Mouse (Mus musculus) limb, embryonic 10.5 days (tissue): ENCODE measurements at regions not wholly inside any gene's neighbourhood (a gene's known extent, or its start where the extent isn't known, plus 50 kb on each side); places are given as distances from the start of the nearest gene placed in this dataset.

Source experiments
- DNase-seq: peaks from one replicate; pipeline ENCODE4 v3.0.0-alpha.2; 2017; ENCODE audit warnings: low spot score
- H3K27ac ChIP-seq: fragments of 300-500 bp; sonication (generic); 2 replicates; pipeline ENCODE4 v1.5.1; 2016; ENCODE audit warnings: mild to moderate bottlenecking
- H3K27me3 ChIP-seq: fragments of 300-500 bp; sonication (generic); 2 replicates; pipeline ENCODE4 v1.6.1; 2016; ENCODE audit warnings: low read depth, mild to moderate bottlenecking; ENCODE audit not compliant: poor library complexity, severe bottlenecking
- H3K36me3 ChIP-seq: fragments of 300-500 bp; sonication (generic); 2 replicates; pipeline ENCODE4 v1.6.1; 2016; ENCODE audit warnings: mild to moderate bottlenecking, moderate library complexity
- H3K4me1 ChIP-seq: fragments of 300-500 bp; sonication (generic); 2 replicates; pipeline ENCODE4 v1.6.1; 2016
- H3K4me3 ChIP-seq: fragments of 300-500 bp; sonication (generic); 2 replicates; pipeline ENCODE4 v1.5.1; 2016; ENCODE audit warnings: mild to moderate bottlenecking, moderate library complexity
- H3K9me3 ChIP-seq: fragments of 300-500 bp; sonication (generic); replicated peaks from 2 replicates; pipeline ENCODE4 v1.6.1; 2016; ENCODE audit warnings: mild to moderate bottlenecking
- WGBS: fragments of 180-500 bp; shearing (Covaris S2); methylation state at CpG from one replicate; pipeline ENCODE4 v1.1.7; 2016; 5-methylcytosine and 5-hydroxymethylcytosine counted together

DNA sequence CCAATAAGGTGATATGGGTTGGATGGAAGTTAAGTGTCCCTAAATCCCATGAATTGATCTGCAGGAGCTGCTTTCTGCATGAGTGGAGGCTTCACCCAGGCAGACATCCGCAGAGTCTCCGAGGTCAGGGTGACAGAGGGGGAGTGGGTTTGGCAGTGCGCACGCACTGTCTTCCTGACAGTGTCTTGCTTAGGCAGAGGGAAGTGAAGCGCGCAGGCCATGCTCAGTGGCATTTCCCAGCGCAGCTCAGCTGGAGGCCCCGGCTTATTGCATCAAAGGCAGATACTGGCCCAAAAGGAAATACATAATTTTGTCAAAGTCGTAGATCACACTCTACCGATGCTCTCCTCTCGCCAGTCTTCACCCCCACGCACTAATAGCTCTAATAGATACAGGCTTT, 252.7 kb upstream of the Dnajc24 start:
- no peak overlapping the region for H3K4me3 ChIP-seq
- peaks cover 8% of the 10 kb centered on the region; the same call in 1 of the 2 replicates for H3K4me1 ChIP-seq
- no peaks in the 10 kb centered on the region for H3K27me3 ChIP-seq
- DNase-seq, result no peak
- no peaks in the 10 kb centered on the region for H3K36me3 ChIP-seq
- 61% methylated on average over 12 of the region's 12 CpGs for WGBS
- no peaks in the 10 kb centered on the region for H3K9me3 ChIP-seq
- H3K27ac ChIP-seq, result no peak overlapping the region

DNA sequence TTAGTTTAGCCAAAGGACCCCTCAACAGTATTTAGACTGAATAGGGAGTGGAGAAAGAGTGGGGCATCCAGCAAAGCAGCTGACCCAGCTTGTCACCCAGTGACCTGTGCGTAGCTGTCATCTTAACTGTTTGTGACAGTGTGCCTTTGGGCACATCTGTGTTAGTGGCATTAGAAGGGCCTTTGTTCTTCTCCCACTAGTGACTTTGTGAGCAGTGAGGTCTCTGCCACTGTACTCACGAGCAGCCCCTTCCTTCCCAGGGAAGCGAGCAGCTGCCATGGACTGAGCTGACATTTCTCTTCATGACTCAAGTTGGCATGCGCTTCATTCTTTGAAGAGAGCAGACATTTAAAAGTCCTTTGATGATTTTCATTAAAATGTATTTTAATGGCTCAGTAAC, 231.0 kb upstream of the Dnajc24 start:
- H3K27me3 ChIP-seq, result no peaks in the 10 kb centered on the region
- DNase-seq, result no peak
- WGBS, result 81% methylated on average over 4 of the region's 4 CpGs

DNA sequence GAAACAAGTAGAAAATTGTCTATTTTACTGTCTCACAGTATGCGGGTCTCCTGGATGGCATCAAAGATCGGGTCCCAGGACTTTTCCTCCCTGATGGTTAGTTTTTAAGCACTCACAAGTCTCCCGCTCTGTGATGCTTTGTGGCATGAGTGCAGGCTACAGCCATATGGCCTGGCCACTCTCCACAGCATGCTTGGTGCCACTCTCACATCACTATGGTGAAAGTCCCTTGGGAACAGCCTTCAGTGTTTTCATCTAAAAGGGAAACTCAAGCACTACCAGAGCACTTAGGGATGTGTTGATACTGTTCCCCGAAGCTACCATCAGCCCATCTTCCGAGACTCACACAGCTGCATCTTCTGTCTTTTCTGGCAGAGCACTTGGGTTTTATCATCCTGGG, 227.8 kb upstream of the Dnajc24 start:
- WGBS, result 88% methylated on average over 5 of the region's 5 CpGs
- no peak overlapping the region for H3K27ac ChIP-seq
- H3K4me3 ChIP-seq, result no peak overlapping the region

More for the DNA sequence above, 231.0 kb upstream of the Dnajc24 start:
- H3K4me1 ChIP-seq, result no peaks in the 10 kb centered on the region
- no peaks in the 10 kb centered on the region for H3K36me3 ChIP-seq
- no peaks in the 10 kb centered on the region for H3K9me3 ChIP-seq
- H3K27ac ChIP-seq, result no peak overlapping the region
- no peak overlapping the region for H3K4me3 ChIP-seq

DNA sequence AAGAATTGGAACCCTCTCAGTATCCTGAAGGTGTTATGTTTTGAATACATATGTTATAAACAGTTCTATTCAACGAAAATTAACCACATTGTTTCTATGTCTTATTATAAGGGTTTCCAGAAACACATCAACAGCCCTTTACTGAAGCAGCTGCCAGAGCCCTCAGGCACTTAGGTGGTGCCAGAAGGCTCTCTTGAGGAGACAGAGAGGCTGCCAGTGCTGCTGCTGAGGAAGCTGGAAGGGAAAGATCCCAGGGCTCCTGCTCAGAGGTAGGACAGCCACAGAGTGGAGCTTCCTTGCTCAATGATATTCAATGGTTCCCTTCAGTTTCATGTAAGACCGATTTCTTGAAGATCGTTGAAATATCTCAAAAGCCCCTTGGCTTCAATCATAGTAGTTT, 226.7 kb upstream of the Dnajc24 start:
- Histone ChIP-seq H3K36me3 (no peaks in the 10 kb centered on the region), H3K27ac (no peak overlapping the region), H3K9me3 (no peaks in the 10 kb centered on the region), H3K27me3 (no peaks in the 10 kb centered on the region), H3K4me3 (no peak overlapping the region), H3K4me1 (no peaks in the 10 kb centered on the region)
- no peak for DNase-seq
- 81% methylated on average over 3 of the region's 3 CpGs for WGBS

More for the DNA sequence above, 227.8 kb upstream of the Dnajc24 start:
- Histone ChIP-seq H3K9me3 (no peaks in the 10 kb centered on the region), H3K27me3 (no peaks in the 10 kb centered on the region), H3K4me1 (no peaks in the 10 kb centered on the region), H3K36me3 (no peaks in the 10 kb centered on the region)
- DNase-seq, result no peak

DNA sequence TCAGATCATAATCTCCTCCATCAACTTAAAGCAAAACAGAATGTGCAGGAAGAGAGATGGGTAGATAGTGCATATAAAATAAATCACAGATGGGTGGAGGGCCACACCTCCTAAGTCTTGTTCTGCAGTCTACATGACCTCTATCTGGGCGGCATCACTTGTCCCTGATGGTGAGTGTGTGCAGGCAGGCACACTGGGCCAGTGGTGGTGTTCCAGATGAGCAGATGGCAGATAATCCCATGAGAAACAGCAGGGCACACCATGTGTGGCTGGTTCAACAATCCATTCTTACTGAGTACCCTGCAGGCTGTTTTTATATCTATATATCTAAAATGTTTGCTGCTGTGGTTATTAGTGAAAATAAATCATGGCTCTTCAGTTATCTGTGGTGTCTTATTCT, 224.9 kb upstream of the Dnajc24 start:
- no peak for DNase-seq
- no peaks in the 10 kb centered on the region for H3K36me3 ChIP-seq
- 79% methylated on average over 1 of the region's 1 CpGs for WGBS
- H3K4me1 ChIP-seq, result no peaks in the 10 kb centered on the region
- H3K27me3 ChIP-seq, result no peaks in the 10 kb centered on the region
- H3K9me3 ChIP-seq, result no peaks in the 10 kb centered on the region
- H3K4me3 ChIP-seq, result no peak overlapping the region
- H3K27ac ChIP-seq, result no peak overlapping the region

DNA sequence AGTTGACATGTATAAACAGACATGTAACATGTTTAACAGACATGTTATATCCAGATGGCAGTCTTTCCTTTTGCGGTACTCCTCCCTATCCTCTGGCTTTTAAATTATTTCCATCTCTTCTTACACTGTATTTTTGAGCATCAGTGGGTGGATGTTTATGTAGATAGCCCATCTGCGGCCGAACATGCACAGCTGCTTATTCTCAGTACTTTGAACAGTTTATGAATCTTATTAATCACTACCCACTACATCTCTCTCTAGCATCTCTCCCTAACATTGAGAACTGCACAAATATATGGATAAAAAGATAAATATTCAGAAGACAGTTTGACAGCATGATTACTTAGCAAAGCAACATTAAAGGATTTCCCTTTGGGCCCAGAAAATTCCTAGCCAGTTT, 212.8 kb upstream of the Dnajc24 start:
- Histone ChIP-seq H3K4me1 (no peaks in the 10 kb centered on the region), H3K27me3 (no peaks in the 10 kb centered on the region), H3K4me3 (no peak overlapping the region), H3K27ac (no peak overlapping the region), H3K9me3 (no peaks in the 10 kb centered on the region), H3K36me3 (no peaks in the 10 kb centered on the region)
- DNase-seq, result no peak
- WGBS, result 92% methylated on average over 3 of the region's 3 CpGs

DNA sequence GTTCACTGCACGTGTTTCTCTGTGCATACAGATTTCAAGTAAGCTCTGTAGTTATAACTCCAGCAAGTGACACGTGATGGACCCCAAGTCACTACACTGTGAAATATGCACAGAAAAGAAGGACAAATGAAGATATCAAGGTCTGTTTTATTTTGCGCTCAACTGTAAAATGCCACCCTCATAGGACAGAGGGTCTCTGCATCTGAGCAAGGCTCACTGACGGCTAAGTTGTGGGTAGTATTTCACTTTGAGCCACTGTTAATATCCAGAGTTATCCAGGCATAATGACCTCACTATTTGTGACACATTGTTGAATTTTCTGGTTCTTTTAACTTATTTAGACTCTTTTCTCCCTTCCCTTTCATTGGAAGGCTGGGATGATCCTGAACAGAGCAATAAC, 210.4 kb upstream of the Dnajc24 start:
- 86% methylated on average over 4 of the region's 4 CpGs for WGBS

DNA sequence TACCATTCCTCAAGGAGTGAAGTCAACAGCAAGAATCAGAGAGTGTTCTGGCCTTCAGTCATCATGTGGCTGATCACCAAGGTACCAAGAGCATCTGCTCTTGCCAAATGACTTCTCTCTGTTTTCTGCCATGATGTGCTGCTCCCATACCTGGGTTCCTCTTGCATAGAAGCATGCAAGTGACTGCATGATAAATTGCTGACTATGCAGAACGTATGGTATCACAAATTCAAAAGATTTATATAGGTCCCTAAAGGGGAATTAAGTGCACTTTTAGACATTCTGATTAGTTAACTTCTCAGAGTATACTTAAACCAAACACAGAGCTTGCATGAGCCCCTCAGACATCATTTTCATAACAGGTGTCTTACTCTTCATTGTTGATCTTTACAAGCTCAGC, 207.4 kb upstream of the Dnajc24 start:
- Histone ChIP-seq H3K36me3 (no peaks in the 10 kb centered on the region), H3K4me3 (no peak overlapping the region)
- 81% methylated on average over 1 of the region's 1 CpGs for WGBS

More for the DNA sequence above, 210.4 kb upstream of the Dnajc24 start:
- Histone ChIP-seq H3K27ac (no peak overlapping the region), H3K9me3 (no peaks in the 10 kb centered on the region), H3K4me3 (no peak overlapping the region), H3K36me3 (no peaks in the 10 kb centered on the region), H3K27me3 (no peaks in the 10 kb centered on the region), H3K4me1 (no peaks in the 10 kb centered on the region)
- no peak for DNase-seq

DNA sequence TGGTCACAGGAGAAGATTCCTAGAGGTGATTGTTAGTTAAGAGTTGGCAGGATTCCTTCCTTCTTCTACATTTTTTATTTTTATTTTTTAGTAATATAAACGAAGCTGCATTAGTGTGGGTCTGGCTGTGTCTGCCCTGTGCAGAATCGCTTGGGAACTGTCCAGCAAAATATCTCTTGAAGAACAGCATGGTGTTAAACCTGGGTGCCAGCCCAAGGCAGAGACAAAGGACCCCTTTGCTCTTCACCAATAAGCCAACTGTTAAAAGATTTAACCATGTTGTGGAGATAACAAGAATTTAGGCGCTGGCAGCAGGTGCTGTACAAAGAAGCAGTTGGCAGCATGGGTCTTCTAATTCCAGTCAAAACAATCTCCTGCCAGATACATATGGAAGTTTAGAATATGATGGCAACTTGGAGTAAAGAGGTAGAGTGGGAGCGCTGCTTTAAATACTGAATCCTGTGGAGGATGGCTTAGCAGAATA, 205.5 kb upstream of the Dnajc24 start:
- WGBS, result 82% methylated on average over 4 of the region's 4 CpGs
- no peak for DNase-seq
- Histone ChIP-seq H3K36me3 (no peaks in the 10 kb centered on the region), H3K27me3 (no peaks in the 10 kb centered on the region), H3K27ac (no peak overlapping the region), H3K4me1 (no peaks in the 10 kb centered on the region), H3K4me3 (no peak overlapping the region), H3K9me3 (no peaks in the 10 kb centered on the region)

More for the DNA sequence above, 207.4 kb upstream of the Dnajc24 start:
- Histone ChIP-seq H3K27me3 (no peaks in the 10 kb centered on the region), H3K27ac (no peak overlapping the region), H3K9me3 (no peaks in the 10 kb centered on the region), H3K4me1 (no peaks in the 10 kb centered on the region)
- DNase-seq, result no peak

DNA sequence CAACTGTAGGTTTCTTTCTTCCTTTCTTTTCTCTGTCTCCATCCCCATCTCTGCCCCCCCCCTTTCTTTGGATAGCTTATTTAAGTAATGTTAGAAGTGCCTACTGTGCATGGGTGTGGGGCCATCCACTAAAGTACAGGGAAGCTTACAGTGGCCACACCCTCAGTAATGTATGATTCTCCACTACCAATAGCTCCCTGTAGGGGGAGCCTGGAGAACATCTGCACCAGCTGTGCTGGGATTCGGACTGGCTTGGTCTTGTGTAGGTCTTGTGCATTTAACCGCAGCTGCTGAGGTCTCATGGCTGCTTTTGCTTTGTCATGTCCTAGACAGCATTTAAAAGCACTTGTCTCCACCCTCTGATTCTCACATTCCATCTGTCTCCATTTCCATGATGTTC, 196.8 kb upstream of the Dnajc24 start:
- no peaks in the 10 kb centered on the region for H3K9me3 ChIP-seq
- H3K36me3 ChIP-seq, result no peaks in the 10 kb centered on the region
- H3K27me3 ChIP-seq, result peaks cover 5% of the 10 kb centered on the region
- no peak overlapping the region for H3K27ac ChIP-seq
- no peak overlapping the region for H3K4me3 ChIP-seq
- DNase-seq, result no peak
- WGBS, result 94% methylated on average over 2 of the region's 2 CpGs
- peaks cover 2% of the 10 kb centered on the region; the same call in 1 of the 2 replicates for H3K4me1 ChIP-seq

DNA sequence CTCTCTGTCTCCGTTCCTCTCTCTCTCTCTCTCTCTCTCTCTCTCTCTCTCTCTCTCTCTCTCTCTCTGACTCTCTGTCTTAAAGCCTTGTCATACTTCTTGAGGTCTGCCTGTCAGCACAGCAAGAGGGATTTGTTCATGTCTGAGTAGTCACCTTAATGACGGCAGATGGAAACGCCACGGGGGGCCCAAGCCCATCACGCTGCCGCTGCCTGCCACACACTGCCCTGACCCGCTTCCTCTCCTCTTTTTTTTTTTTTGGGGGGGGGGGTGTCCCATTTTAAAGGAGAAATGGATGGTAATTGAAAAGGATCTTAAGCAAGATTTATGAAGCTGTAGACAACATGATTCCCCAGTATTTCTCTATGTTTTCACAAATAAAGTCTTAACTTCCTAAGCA, 191.8 kb upstream of the Dnajc24 start:
- H3K27me3 ChIP-seq, result peaks cover 34% of the 10 kb centered on the region
- no peak overlapping the region for H3K27ac ChIP-seq
- 23% methylated on average over 7 of the region's 7 CpGs for WGBS
- no peaks in the 10 kb centered on the region for H3K36me3 ChIP-seq
- no peaks in the 10 kb centered on the region for H3K9me3 ChIP-seq
- H3K4me3 ChIP-seq, result no peak overlapping the region
- H3K4me1 ChIP-seq, result peaks cover 14% of the 10 kb centered on the region
- no peak for DNase-seq

DNA sequence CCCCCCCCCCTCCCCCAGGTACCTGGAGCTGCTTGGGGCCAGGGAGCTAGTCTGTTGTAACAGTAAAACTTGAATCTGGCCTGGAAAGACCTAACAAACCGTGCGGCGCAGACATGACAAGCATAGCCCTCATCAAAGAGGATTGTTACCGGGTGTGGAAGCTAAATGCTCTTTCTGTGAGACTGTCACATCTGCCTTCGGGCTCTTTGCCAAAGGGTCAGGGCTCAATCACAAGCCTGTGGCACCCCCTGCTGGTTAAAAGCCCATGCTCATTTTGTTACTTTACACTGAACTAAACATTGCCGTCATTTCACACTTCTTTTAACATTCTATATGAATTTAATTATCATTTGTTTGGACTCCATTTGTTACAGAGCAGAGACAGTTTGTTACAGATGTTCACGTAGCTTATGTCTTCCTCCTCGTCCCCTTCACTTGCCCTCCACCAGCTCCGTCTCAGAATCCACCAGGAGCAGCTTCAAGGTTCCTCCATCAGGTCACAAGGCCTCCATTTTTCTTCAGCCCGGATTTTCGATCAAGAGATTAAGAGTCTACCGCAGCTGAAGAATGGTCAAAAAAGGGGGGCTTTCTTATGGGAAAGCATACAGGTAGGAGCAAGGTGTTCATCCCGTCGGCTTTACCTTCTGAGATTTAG, 191.1 kb upstream of the Dnajc24 start:
- Histone ChIP-seq H3K27me3 (peaks cover 34% of the 10 kb centered on the region), H3K9me3 (no peaks in the 10 kb centered on the region), H3K36me3 (no peaks in the 10 kb centered on the region), H3K4me3 (peak overlapping the region; percentile 50), H3K4me1 (peaks cover 17% of the 10 kb centered on the region), H3K27ac (no peak overlapping the region)
- WGBS, result 11% methylated on average over 14 of the region's 14 CpGs
- peak; percentile 87 for DNase-seq

DNA sequence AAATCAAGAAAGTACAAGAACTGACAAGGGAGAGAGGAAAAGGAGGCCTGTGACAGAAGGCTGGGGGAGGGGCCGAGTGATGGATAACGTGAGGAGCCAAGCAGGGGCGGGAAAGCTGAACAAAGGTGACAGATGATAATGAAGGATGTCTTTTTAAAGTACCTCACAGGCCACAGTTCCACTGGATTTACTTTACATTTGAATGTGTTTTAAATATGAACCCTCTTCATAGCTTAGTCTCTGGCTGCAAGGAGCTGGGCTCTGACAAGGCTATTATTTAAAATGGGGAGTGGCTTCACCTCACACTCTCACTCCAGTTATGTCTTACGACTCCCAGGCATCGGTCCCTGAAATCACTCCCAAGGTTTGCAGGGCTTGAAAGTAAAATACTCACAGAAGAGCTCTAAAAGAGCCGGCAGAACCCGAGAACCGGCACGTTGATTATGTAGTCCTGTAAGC, 190.6 kb upstream of the Dnajc24 start:
- H3K27ac ChIP-seq, result no peak overlapping the region
- H3K4me3 ChIP-seq, result peak overlapping the region; percentile 50
- no peak for DNase-seq
- no peaks in the 10 kb centered on the region for H3K9me3 ChIP-seq
- WGBS, result under 1% methylated on average over 9 of the region's 9 CpGs
- no peaks in the 10 kb centered on the region for H3K36me3 ChIP-seq
- H3K4me1 ChIP-seq, result peaks cover 17% of the 10 kb centered on the region
- H3K27me3 ChIP-seq, result peaks cover 34% of the 10 kb centered on the region
